Mouse (Mus musculus) lung, postnatal 0 days (tissue): ENCODE results near the gene Ncs1.

Experiments
- CTCF ChIP-seq: IDR thresholded peaks from 2 replicates; pipeline ENCODE4 v1.5.1; 2016; ENCODE audit warnings: antibody characterized with exemption, mild to moderate bottlenecking
- EP300 ChIP-seq: IDR thresholded peaks from 2 replicates; pipeline ENCODE4 v1.6.1; 2016; ENCODE audit warnings: antibody characterized with exemption, mild to moderate bottlenecking, control low read depth

GRCm38 (mm10) chr2:31204677-31205076, 40.9 kb upstream of the Ncs1 start:
- TF ChIP-seq EP300: no peak
- no peak for TF ChIP-seq CTCF
